Mouse (Mus musculus): ENCODE results near the gene Ctss.
A peak's percentile ranks its signal among the peaks of the same experiment; 100 is the strongest.

Gene Ctss

GRCm38 (mm10) chr3:95542171-95542570 is 15.6 kb downstream of the Ctss start:
- Histone ChIP-seq H3K27me3 (ENCODE audit: insufficient read depth, low read length) (peaks cover 8% of the 10 kb centered on the region; the same call in 1 of the 2 replicates), H3K4me3 (replicated peaks; ENCODE audit: low read length) (no peak overlapping the region), H3K4me1 (replicated peaks; ENCODE audit: low read depth, low read length) (peaks cover 4% of the 10 kb centered on the region; the same call in 1 of the 2 replicates), H3K9me3 (ENCODE audit: low read length) (no peaks in the 10 kb centered on the region), H3K36me3 (ENCODE audit: insufficient read depth, low read length) (no peaks in the 10 kb centered on the region)
- TF ChIP-seq CTCF (conservative IDR thresholded peaks at IDR 0.05; ENCODE audit: low read length) (no peak), POU5F1 (IDR thresholded peaks at IDR 0.05; ENCODE audit: borderline replicate concordance, low read length) (no peak), NANOG (IDR thresholded peaks at IDR 0.05; ENCODE audit: borderline replicate concordance, low read length) (no peak)

- TF ChIP-seq POU5F1 (IDR thresholded peaks at IDR 0.05; ENCODE audit: borderline replicate concordance, low read length) (no peak), CTCF (conservative IDR thresholded peaks at IDR 0.05; ENCODE audit: low read length) (no peak), NANOG (IDR thresholded peaks at IDR 0.05; ENCODE audit: borderline replicate concordance, low read length) (no peak)
- no peak overlapping the region for H3K4me3 ChIP-seq (replicated peaks; ENCODE audit: low read length)
- peaks cover 4% of the 10 kb centered on the region; the same call in 1 of the 2 replicates for H3K4me1 ChIP-seq (replicated peaks; ENCODE audit: low read depth, low read length)
- H3K27me3 ChIP-seq (ENCODE audit: insufficient read depth, low read length) = no peaks in the 10 kb centered on the region; the same call in 1 of the 2 replicates
- no peaks in the 10 kb centered on the region for H3K9me3 ChIP-seq (ENCODE audit: low read length)
- H3K36me3 ChIP-seq (ENCODE audit: insufficient read depth, low read length) = no peaks in the 10 kb centered on the region
These were observed 16.4 kb downstream of the Ctss start for GRCm38 (mm10) chr3:95542981-95543380.

GRCm38 (mm10) chr3:95550176-95550575 is 23.6 kb downstream of the Ctss start:
- H3K36me3 ChIP-seq (ENCODE audit: insufficient read depth, low read length) = no peaks in the 10 kb centered on the region
- H3K9me3 ChIP-seq (ENCODE audit: low read length) = no peaks in the 10 kb centered on the region
- H3K27me3 ChIP-seq (ENCODE audit: insufficient read depth, low read length) = no peaks in the 10 kb centered on the region
- H3K4me3 ChIP-seq (replicated peaks; ENCODE audit: low read length) = no peak overlapping the region
- TF ChIP-seq NANOG (IDR thresholded peaks at IDR 0.05; ENCODE audit: borderline replicate concordance, low read length) (no peak), CTCF (conservative IDR thresholded peaks at IDR 0.05; ENCODE audit: low read length) (no peak), POU5F1 (IDR thresholded peaks at IDR 0.05; ENCODE audit: borderline replicate concordance, low read length) (no peak)
- H3K4me1 ChIP-seq (replicated peaks; ENCODE audit: low read depth, low read length) = 0 out of 2 replicates have a peak, but pooled peaks cover 5% of the 10 kb centered on the region

GRCm38 (mm10) chr3:95553986-95554385 is 27.4 kb downstream of the Ctss start:
- Histone ChIP-seq H3K27me3 (ENCODE audit: insufficient read depth, low read length) (0 out of 2 replicates have a peak, but pooled peaks cover 2% of the 10 kb centered on the region), H3K36me3 (ENCODE audit: insufficient read depth, low read length) (no peaks in the 10 kb centered on the region), H3K9me3 (ENCODE audit: low read length) (peaks cover 8% of the 10 kb centered on the region), H3K4me1 (replicated peaks; ENCODE audit: low read depth, low read length) (0 out of 2 replicates have a peak, but pooled peaks cover 5% of the 10 kb centered on the region), H3K4me3 (replicated peaks; ENCODE audit: low read length) (no peak overlapping the region)
- TF ChIP-seq POU5F1 (IDR thresholded peaks at IDR 0.05; ENCODE audit: borderline replicate concordance, low read length) = no peak
- TF ChIP-seq NANOG (IDR thresholded peaks at IDR 0.05; ENCODE audit: borderline replicate concordance, low read length) = no peak
- TF ChIP-seq CTCF (conservative IDR thresholded peaks at IDR 0.05; ENCODE audit: low read length) = no peak

- H3K9me3 ChIP-seq (ENCODE audit: low read length) = peaks cover 8% of the 10 kb centered on the region
- peak within 1 kb of the TSS; percentile 56 for H3K4me3 ChIP-seq (replicated peaks; ENCODE audit: low read length)
- H3K27me3 ChIP-seq (ENCODE audit: insufficient read depth, low read length) = peaks cover 12% of the 10 kb centered on the region
- peaks cover 22% of the 10 kb centered on the region for H3K36me3 ChIP-seq (ENCODE audit: insufficient read depth, low read length)
- TF ChIP-seq POU5F1 (IDR thresholded peaks at IDR 0.05; ENCODE audit: borderline replicate concordance, low read length) (no peak), NANOG (IDR thresholded peaks at IDR 0.05; ENCODE audit: borderline replicate concordance, low read length) (no peak), CTCF (conservative IDR thresholded peaks at IDR 0.05; ENCODE audit: low read length) (no peak)
- peaks cover 16% of the 10 kb centered on the region for H3K4me1 ChIP-seq (replicated peaks; ENCODE audit: low read depth, low read length)
These were observed 32.9 kb downstream of the Ctss start, which contains the start of gene Hormad1 for GRCm38 (mm10) chr3:95559437-95559836. Hormad1 (plus strand) TSS chr3:95559677.

- H3K4me1 ChIP-seq (replicated peaks; ENCODE audit: low read depth, low read length) = peaks cover 16% of the 10 kb centered on the region
- peaks cover 24% of the 10 kb centered on the region for H3K36me3 ChIP-seq (ENCODE audit: insufficient read depth, low read length)
- H3K4me3 ChIP-seq (replicated peaks; ENCODE audit: low read length) = peak overlapping the region; percentile 56
- peaks cover 8% of the 10 kb centered on the region for H3K9me3 ChIP-seq (ENCODE audit: low read length)
- TF ChIP-seq POU5F1 (IDR thresholded peaks at IDR 0.05; ENCODE audit: borderline replicate concordance, low read length) = no peak
- no peak for TF ChIP-seq CTCF (conservative IDR thresholded peaks at IDR 0.05; ENCODE audit: low read length)
- TF ChIP-seq NANOG (IDR thresholded peaks at IDR 0.05; ENCODE audit: borderline replicate concordance, low read length) = no peak
- peaks cover 12% of the 10 kb centered on the region for H3K27me3 ChIP-seq (ENCODE audit: insufficient read depth, low read length)
These were observed 34.2 kb downstream of the Ctss start for GRCm38 (mm10) chr3:95560738-95561137.

GRCm38 (mm10) chr3:95561826-95562225 is 35.2 kb downstream of the Ctss start:
- Histone ChIP-seq H3K4me1 (replicated peaks; ENCODE audit: low read depth, low read length) (peaks cover 16% of the 10 kb centered on the region), H3K9me3 (ENCODE audit: low read length) (no peaks in the 10 kb centered on the region), H3K4me3 (replicated peaks; ENCODE audit: low read length) (no peak overlapping the region), H3K36me3 (ENCODE audit: insufficient read depth, low read length) (peaks cover 27% of the 10 kb centered on the region), H3K27me3 (ENCODE audit: insufficient read depth, low read length) (peaks cover 12% of the 10 kb centered on the region)
- no peak for TF ChIP-seq POU5F1 (IDR thresholded peaks at IDR 0.05; ENCODE audit: borderline replicate concordance, low read length)
- no peak for TF ChIP-seq NANOG (IDR thresholded peaks at IDR 0.05; ENCODE audit: borderline replicate concordance, low read length)
- no peak for TF ChIP-seq CTCF (conservative IDR thresholded peaks at IDR 0.05; ENCODE audit: low read length)

GRCm38 (mm10) chr3:95569585-95569984 is 43.0 kb downstream of the Ctss start:
- H3K27me3 ChIP-seq (ENCODE audit: insufficient read depth, low read length) = no peaks in the 10 kb centered on the region
- no peaks in the 10 kb centered on the region for H3K9me3 ChIP-seq (ENCODE audit: low read length)
- TF ChIP-seq CTCF (conservative IDR thresholded peaks at IDR 0.05; ENCODE audit: low read length) (no peak), NANOG (IDR thresholded peaks at IDR 0.05; ENCODE audit: borderline replicate concordance, low read length) (no peak), POU5F1 (IDR thresholded peaks at IDR 0.05; ENCODE audit: borderline replicate concordance, low read length) (no peak)
- no peaks in the 10 kb centered on the region for H3K4me1 ChIP-seq (replicated peaks; ENCODE audit: low read depth, low read length)
- H3K36me3 ChIP-seq (ENCODE audit: insufficient read depth, low read length) = peaks cover 30% of the 10 kb centered on the region
- H3K4me3 ChIP-seq (replicated peaks; ENCODE audit: low read length) = no peak overlapping the region

Data from E14TG2a.4 (cell line).